Mouse (Mus musculus) brain, embryonic 14.5 days (tissue): ENCODE data around the gene Gm20662.

Experiments used
- CTCF ChIP-seq: fragments of 200-500 bp; IDR thresholded peaks from 2 replicates; pipeline ENCODE4 v1.5.1; 2012; ENCODE audit warnings: inconsistent platforms, mild to moderate bottlenecking, moderate library complexity, borderline replicate concordance; ENCODE audit not compliant: insufficient read depth, insufficient read length; ENCODE audit errors: extremely low read depth
- POLR2A ChIP-seq: fragments of 200-500 bp; IDR thresholded peaks from 2 replicates; pipeline ENCODE4 v1.6.1; 2012; ENCODE audit warnings: mild to moderate bottlenecking, inconsistent platforms, borderline replicate concordance; ENCODE audit not compliant: poor library complexity, insufficient read depth, insufficient read length, severe bottlenecking; ENCODE audit errors: extremely low read depth

DNA sequence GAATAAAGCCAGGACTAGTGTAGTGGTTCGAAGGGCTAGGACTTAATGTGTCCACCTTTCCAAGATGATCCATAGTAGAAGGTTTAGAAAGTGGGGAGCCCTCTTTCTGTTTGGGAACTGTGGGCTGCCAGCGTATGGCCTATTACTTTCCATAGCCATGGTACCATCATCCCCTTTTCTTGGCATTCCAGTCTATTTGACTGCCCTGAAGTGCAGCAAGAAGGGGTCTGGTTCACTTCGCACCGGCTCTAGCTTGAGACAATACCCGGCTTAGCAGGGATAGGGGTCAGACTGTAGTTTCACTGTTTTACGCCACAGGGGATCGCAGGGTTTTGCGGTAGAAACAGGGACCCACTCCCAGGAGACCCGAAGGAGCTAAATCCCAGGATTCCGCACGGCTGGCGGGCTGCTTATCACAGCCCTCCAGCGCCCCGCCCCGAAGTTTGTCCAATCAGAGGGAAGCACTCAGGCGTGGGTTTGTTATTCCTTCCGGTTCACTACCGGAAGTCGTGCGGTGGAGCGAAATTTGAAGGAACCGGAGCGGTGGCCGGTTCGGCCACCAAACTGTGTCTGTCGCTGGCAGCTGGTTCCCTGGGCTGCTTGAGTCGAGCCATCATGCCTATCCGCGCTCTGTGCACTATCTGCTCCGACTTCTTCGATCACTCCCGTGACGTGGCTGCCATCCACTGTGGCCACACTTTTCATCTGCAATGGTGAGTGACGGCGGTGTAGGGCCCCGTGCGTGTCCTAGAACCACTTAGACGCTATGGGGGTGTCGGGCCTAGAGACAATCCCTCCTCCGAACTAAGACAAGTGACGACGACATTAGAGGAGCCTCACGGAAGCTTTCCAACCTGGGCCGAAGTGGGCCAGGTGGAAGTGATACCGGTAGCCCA lies 45.4 kb upstream of the Gm20662 start:
- TF ChIP-seq CTCF, result no peak
- peak; percentile 40; the same call in 1 of the 2 replicates for TF ChIP-seq POLR2A
